Mouse (Mus musculus) heart, embryonic 12.5 days (tissue): ENCODE measurements around the gene Nhej1. TPM values are rescaled to one million over a fixed set of nuclear protein-coding genes. Genes with fewer than 3 reads are reported as not detected.
A peak's percentile ranks its signal among the peaks of the same experiment; 100 is the strongest.

Experiments
- ATAC-seq: fragments of 200-750 bp; cut with Nextera tagmentation; 2 replicates; pipeline ENCODE4 v1.8.0; 2017; ENCODE audit warnings: moderate TSS enrichment, moderate library complexity; ENCODE audit not compliant: insufficient number of reproducible peaks, low FRiP score
- H3K27ac ChIP-seq: fragments of 300-500 bp; sonication (generic); 2 replicates; pipeline ENCODE4 v1.5.1; 2016; ENCODE audit warnings: mild to moderate bottlenecking, moderate library complexity; ENCODE audit not compliant: poor library complexity, severe bottlenecking
- H3K27me3 ChIP-seq: fragments of 300-500 bp; sonication (generic); replicated peaks from 2 replicates; pipeline ENCODE4 v1.6.1; 2016; ENCODE audit warnings: mild to moderate bottlenecking, moderate library complexity
- H3K36me3 ChIP-seq: fragments of 300-500 bp; sonication (generic); 2 replicates; pipeline ENCODE4 v1.6.1; 2016; ENCODE audit warnings: mild to moderate bottlenecking, moderate library complexity
- H3K4me1 ChIP-seq: fragments of 300-500 bp; sonication (generic); replicated peaks from 2 replicates; pipeline ENCODE4 v1.6.1; 2016; ENCODE audit warnings: mild to moderate bottlenecking
- H3K4me2 ChIP-seq: fragments of 300-500 bp; sonication (generic); 2 replicates; pipeline ENCODE4 v1.6.1; 2016; ENCODE audit warnings: mild to moderate bottlenecking, moderate library complexity
- H3K4me3 ChIP-seq: fragments of 300-500 bp; sonication (generic); 2 replicates; pipeline ENCODE4 v1.5.1; 2016; ENCODE audit warnings: mild to moderate bottlenecking
- H3K9ac ChIP-seq: fragments of 300-500 bp; sonication (generic); 2 replicates; pipeline ENCODE4 v1.6.1; 2016; ENCODE audit warnings: mild to moderate bottlenecking, moderate library complexity
- H3K9me3 ChIP-seq: fragments of 300-500 bp; sonication (generic); replicated peaks from 2 replicates; pipeline ENCODE4 v1.6.1; 2016; ENCODE audit warnings: mild to moderate bottlenecking, moderate library complexity
- WGBS: fragments of 180-500 bp; shearing (Covaris S2); methylation state at CpG from one replicate; pipeline ENCODE4 v1.1.7; 2016; 5-methylcytosine and 5-hydroxymethylcytosine counted together
- polyA plus RNA-seq: library from polyadenylated mRNA; unstranded; fragments of >200 nt; fragmentation: Nextera tagmentation; extraction: Ambion mirVana; gene quantifications from 2 replicates; pipeline ENCODE4 v1.2.1, GENCODE M21; 2016

Gene Nhej1
- polyA plus RNA-seq, 1 experiment from 2014 or later: 6.0 TPM

- 51% methylated on average over 4 of the region's 4 CpGs for WGBS
These were observed 153.5 kb downstream of the Nhej1 start for GRCm38 (mm10) chr1:74971353-74972050.

GRCm38 (mm10) chr1:74967962-74968580 lies 156.9 kb downstream of the Nhej1 start:
- Histone ChIP-seq H3K4me3 (no peak overlapping the region), H3K4me1 (peaks cover 11% of the 10 kb centered on the region), H3K36me3 (no peaks in the 10 kb centered on the region), H3K9me3 (no peaks in the 10 kb centered on the region), H3K27ac (no peak overlapping the region), H3K9ac (no peak overlapping the region), H3K4me2 (no peak overlapping the region), H3K27me3 (peaks cover 12% of the 10 kb centered on the region)
- no peak for ATAC-seq
- 35% methylated on average over 8 of the region's 8 CpGs for WGBS

More at GRCm38 (mm10) chr1:74971353-74972050, 153.5 kb downstream of the Nhej1 start:
- Histone ChIP-seq H3K36me3 (no peaks in the 10 kb centered on the region), H3K4me3 (no peak overlapping the region), H3K4me2 (no peak overlapping the region), H3K4me1 (0 out of 2 replicates have a peak, but pooled peaks cover 6% of the 10 kb centered on the region), H3K27ac (no peak overlapping the region), H3K27me3 (0 out of 2 replicates have a peak, but pooled peaks cover 3% of the 10 kb centered on the region), H3K9ac (no peak overlapping the region), H3K9me3 (no peaks in the 10 kb centered on the region)
- ATAC-seq: no peak

GRCm38 (mm10) chr1:74964494-74965215 lies 160.3 kb downstream of the Nhej1 start:
- no peak overlapping the region for H3K27ac ChIP-seq
- H3K4me3 ChIP-seq: peak overlapping the region; percentile 21; the same call in 1 of the 2 replicates
- peak overlapping the region; percentile 63 for H3K4me2 ChIP-seq

GRCm38 (mm10) chr1:74962853-74963227 lies 162.2 kb downstream of the Nhej1 start:
- H3K4me2 ChIP-seq: no peak overlapping the region
- ATAC-seq: no peak
- H3K9ac ChIP-seq: no peak overlapping the region
- H3K9me3 ChIP-seq: no peaks in the 10 kb centered on the region
- H3K4me3 ChIP-seq: no peak overlapping the region
- H3K36me3 ChIP-seq: no peaks in the 10 kb centered on the region
- no peak overlapping the region for H3K27ac ChIP-seq
- 81% methylated on average over 5 of the region's 5 CpGs for WGBS
- H3K4me1 ChIP-seq: peaks cover 9% of the 10 kb centered on the region
- H3K27me3 ChIP-seq: peaks cover 43% of the 10 kb centered on the region

More at GRCm38 (mm10) chr1:74964494-74965215, 160.3 kb downstream of the Nhej1 start:
- Histone ChIP-seq H3K27me3 (peaks cover 29% of the 10 kb centered on the region), H3K9me3 (no peaks in the 10 kb centered on the region), H3K4me1 (peaks cover 11% of the 10 kb centered on the region), H3K36me3 (no peaks in the 10 kb centered on the region), H3K9ac (peak overlapping the region; percentile 55)
- no peak; the same call in 1 of the 2 replicates for ATAC-seq
- WGBS: 22% methylated on average over 16 of the region's 16 CpGs

GRCm38 (mm10) chr1:74962126-74962852 lies 162.7 kb downstream of the Nhej1 start:
- H3K27me3 ChIP-seq: peaks cover 47% of the 10 kb centered on the region

GRCm38 (mm10) chr1:74961722-74962121 lies 163.3 kb downstream of the Nhej1 start:
- Histone ChIP-seq H3K36me3 (no peaks in the 10 kb centered on the region), H3K27ac (no peak overlapping the region), H3K27me3 (peaks cover 51% of the 10 kb centered on the region), H3K9me3 (no peaks in the 10 kb centered on the region), H3K4me2 (no peak overlapping the region), H3K4me3 (no peak overlapping the region), H3K4me1 (peaks cover 5% of the 10 kb centered on the region), H3K9ac (no peak overlapping the region)
- WGBS: 83% methylated on average over 7 of the region's 7 CpGs
- no peak for ATAC-seq

More at GRCm38 (mm10) chr1:74962126-74962852, 162.7 kb downstream of the Nhej1 start:
- Histone ChIP-seq H3K9ac (no peak overlapping the region), H3K36me3 (no peaks in the 10 kb centered on the region), H3K4me2 (no peak overlapping the region), H3K27ac (no peak overlapping the region), H3K4me1 (peaks cover 5% of the 10 kb centered on the region), H3K9me3 (no peaks in the 10 kb centered on the region), H3K4me3 (no peak overlapping the region)
- ATAC-seq: no peak
- WGBS: 62% methylated on average over 5 of the region's 5 CpGs

GRCm38 (mm10) chr1:74960059-74960458 lies 164.9 kb downstream of the Nhej1 start:
- peaks cover 63% of the 10 kb centered on the region for H3K27me3 ChIP-seq
- H3K27ac ChIP-seq: no peak overlapping the region
- H3K4me3 ChIP-seq: no peak overlapping the region
- H3K9ac ChIP-seq: no peak overlapping the region
- H3K9me3 ChIP-seq: no peaks in the 10 kb centered on the region
- WGBS: 80% methylated on average over 7 of the region's 7 CpGs
- H3K4me1 ChIP-seq: peaks cover 5% of the 10 kb centered on the region
- no peak for ATAC-seq
- H3K36me3 ChIP-seq: no peaks in the 10 kb centered on the region
- H3K4me2 ChIP-seq: no peak overlapping the region

- peak; percentile 25; the same call in 1 of the 2 replicates for ATAC-seq
- Histone ChIP-seq H3K27me3 (peaks cover 94% of the 10 kb centered on the region), H3K4me1 (peaks cover 39% of the 10 kb centered on the region), H3K9ac (0 out of 2 replicates have a peak within 1 kb of the TSS, but pooled peaks have one; percentile 1), H3K27ac (no peak within 1 kb of the TSS), H3K4me2 (peak within 1 kb of the TSS; percentile 72), H3K9me3 (no peaks in the 10 kb centered on the region), H3K36me3 (no peaks in the 10 kb centered on the region), H3K4me3 (peak within 1 kb of the TSS; percentile 44)
- 4% methylated on average over 37 of the region's 55 CpGs for WGBS
These were observed 173.3 kb downstream of the Nhej1 start, which contains the start of gene Ihh for GRCm38 (mm10) chr1:74951556-74952210. Ihh (minus strand) TSS chr1:74951672.

- peak overlapping the region; percentile 72 for H3K4me2 ChIP-seq
- H3K4me3 ChIP-seq: peak overlapping the region; percentile 44
- H3K9me3 ChIP-seq: no peaks in the 10 kb centered on the region
- H3K4me1 ChIP-seq: peaks cover 39% of the 10 kb centered on the region
- 0 out of 2 replicates have a peak overlapping the region, but pooled peaks have one; percentile 1 for H3K9ac ChIP-seq
- ATAC-seq: no peak
- WGBS: 1% methylated on average over 81 of the region's 84 CpGs
- H3K36me3 ChIP-seq: no peaks in the 10 kb centered on the region
- H3K27me3 ChIP-seq: peaks cover 97% of the 10 kb centered on the region
- no peak overlapping the region for H3K27ac ChIP-seq
These were observed 174.2 kb downstream of the Nhej1 start for GRCm38 (mm10) chr1:74950576-74951490.
